Mouse (Mus musculus) small intestine, adult 2 months (tissue): Measurements from ENCODE around the gene Efna2. TPM values are rescaled to one million over a fixed set of nuclear protein-coding genes. Genes with fewer than 3 reads are reported as not detected.
"Not testable (repeated sequence)": the region's sequence is repeated elsewhere in the genome, so short reads cannot be mapped to it uniquely, and the experiment has no call there.

Source experiments
- H3K27ac ChIP-seq: fragments of 200-500 bp; 2 replicates; pipeline ENCODE4 v1.5.1; 2012; ENCODE audit warnings: low read depth, low read length, control low read depth, inconsistent platforms; ENCODE audit not compliant: insufficient read depth
- H3K27me3 ChIP-seq: fragments of 200-500 bp; 2 replicates; pipeline ENCODE4 v1.6.1; 2012; ENCODE audit warnings: mild to moderate bottlenecking, moderate library complexity, low read length, inconsistent platforms; ENCODE audit not compliant: control insufficient read depth, insufficient read depth
- H3K36me3 ChIP-seq: fragments of 200-500 bp; 2 replicates; pipeline ENCODE4 v1.6.1; 2012; ENCODE audit warnings: mild to moderate bottlenecking, low read length, control low read depth, inconsistent platforms; ENCODE audit not compliant: control insufficient read depth, insufficient read depth
- H3K4me1 ChIP-seq: fragments of 200-500 bp; 2 replicates; pipeline ENCODE4 v1.6.1; 2012; ENCODE audit warnings: low read length, inconsistent platforms, mixed read lengths; ENCODE audit not compliant: control insufficient read depth, insufficient read depth, insufficient read length
- H3K4me3 ChIP-seq: fragments of 200-500 bp; 2 replicates; pipeline ENCODE4 v1.5.1; 2012; ENCODE audit warnings: low read depth, mild to moderate bottlenecking, control low read depth, inconsistent platforms, low read length, moderate library complexity
- CTCF ChIP-seq: fragments of 200-500 bp; IDR thresholded peaks from 2 replicates; pipeline ENCODE4 v1.5.1; 2012; ENCODE audit warnings: low read depth, mild to moderate bottlenecking, control low read depth, inconsistent platforms, low read length, moderate library complexity, mixed read lengths; ENCODE audit not compliant: insufficient replicate concordance, insufficient read length; ENCODE audit errors: extremely low read depth
- POLR2A ChIP-seq: fragments of 200-500 bp; IDR thresholded peaks from 2 replicates; pipeline ENCODE4 v1.6.1; 2012; ENCODE audit warnings: low read depth, mild to moderate bottlenecking, control low read depth, inconsistent platforms, low read length, moderate library complexity
- WGBS: fragments of 180-500 bp; shearing (Covaris S2); methylation state at CpG from one replicate; pipeline ENCODE4 v1.1.7; 2018; 5-methylcytosine and 5-hydroxymethylcytosine counted together
- polyA plus RNA-seq: library from polyadenylated mRNA; depleted of rRNA; stranded (reverse); fragments of >200 nt; gene quantifications from 2 replicates; pipeline ENCODE4 v1.2.3, GENCODE M21; 2012

Gene Efna2
- polyA plus RNA-seq, 1 experiment = 1.8 TPM

DNA sequence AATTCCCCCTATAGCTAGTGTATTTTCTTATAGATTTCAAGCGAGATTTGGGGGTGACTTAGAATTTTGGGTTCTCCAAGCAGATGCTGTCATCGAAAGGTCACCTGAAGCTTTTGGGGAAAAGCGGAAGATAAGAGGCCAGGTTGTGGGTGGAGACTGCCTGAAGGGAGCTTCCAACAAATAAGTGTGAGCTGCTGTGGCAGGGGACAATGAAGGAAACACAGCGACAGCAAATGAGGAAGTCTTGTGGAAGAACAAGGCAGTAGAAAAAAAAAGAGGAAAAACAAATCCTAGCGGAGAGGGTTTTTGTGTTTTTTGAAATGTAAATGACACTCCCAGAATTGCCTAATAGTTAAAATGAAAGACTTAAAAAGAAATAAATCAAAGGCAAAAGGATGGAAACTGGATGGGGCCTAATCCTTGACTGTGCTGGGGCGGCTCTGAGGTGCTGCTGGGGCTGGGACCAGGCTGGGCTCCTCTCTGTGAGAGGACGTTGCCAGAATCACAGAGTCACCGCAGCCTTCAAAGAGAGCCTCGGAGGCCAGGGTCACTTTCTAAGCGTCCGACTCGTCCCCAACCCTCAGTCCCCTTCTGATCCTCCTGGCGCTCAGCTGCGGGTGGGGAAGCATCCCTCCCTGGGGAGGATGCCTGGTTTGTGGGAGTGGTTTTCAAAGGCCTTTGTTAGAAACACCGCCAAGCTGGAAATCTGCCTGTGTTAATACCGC lies 35.9 kb downstream of the Efna2 start:
- 53% methylated on average over 16 of the region's 16 CpGs for WGBS
- Histone ChIP-seq H3K27me3 (no peaks in the 10 kb centered on the region), H3K4me1 (no peaks in the 10 kb centered on the region), H3K4me3 (no peak overlapping the region), H3K36me3 (no peaks in the 10 kb centered on the region), H3K27ac (no peak overlapping the region)
- TF ChIP-seq CTCF = no peak
- no peak for TF ChIP-seq POLR2A

DNA sequence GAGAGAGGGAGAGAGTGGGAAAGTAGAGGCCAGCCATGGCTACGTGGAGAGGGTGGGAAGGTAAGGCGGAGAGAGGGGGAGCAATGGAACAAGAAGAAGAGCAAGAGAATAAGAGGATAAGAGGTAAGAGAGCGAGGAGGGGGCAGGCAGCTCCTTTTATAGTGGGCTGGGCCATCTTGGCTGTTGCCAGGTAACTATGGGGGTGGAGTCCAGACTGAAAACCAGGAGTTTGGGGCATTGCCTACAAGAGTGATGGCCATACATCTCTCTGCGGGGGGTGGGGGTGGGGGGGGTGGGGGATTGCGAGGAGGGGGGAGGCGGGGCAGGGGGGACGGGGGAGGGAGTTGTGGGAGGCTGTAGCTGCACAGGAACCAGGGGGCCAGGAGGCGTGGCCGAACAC lies 41.4 kb downstream of the Efna2 start:
- Histone ChIP-seq H3K27ac (no peak overlapping the region), H3K4me1 (no peaks in the 10 kb centered on the region), H3K27me3 (no peaks in the 10 kb centered on the region), H3K4me3 (no peak overlapping the region), H3K36me3 (no peaks in the 10 kb centered on the region)
- no peak for TF ChIP-seq POLR2A
- no peak for TF ChIP-seq CTCF
- 58% methylated on average over 9 of the region's 9 CpGs for WGBS

DNA sequence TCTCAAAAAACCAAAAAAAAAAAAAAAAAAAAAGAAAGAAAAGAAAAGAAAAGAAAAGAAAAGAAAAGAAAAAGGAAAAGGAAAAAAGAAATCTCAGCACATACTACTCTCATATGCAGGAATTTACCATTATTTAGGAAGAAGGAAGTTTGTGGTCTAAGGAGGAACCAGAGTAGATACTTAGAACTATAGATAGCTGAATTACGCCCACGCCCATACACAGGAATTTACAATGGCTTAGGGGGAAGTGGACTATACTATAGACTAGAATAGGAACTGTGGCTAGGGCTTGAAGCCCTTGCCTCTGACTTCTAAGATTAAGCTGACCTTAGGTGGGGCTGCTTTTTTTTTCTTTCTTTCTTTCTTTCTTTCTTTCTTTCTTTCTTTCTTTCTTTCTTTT lies 43.9 kb downstream of the Efna2 start:
- H3K27ac ChIP-seq, H3K4me1 ChIP-seq, H3K27me3 ChIP-seq, H3K4me3 ChIP-seq, H3K36me3 ChIP-seq: not testable (repeated sequence)
- 47% methylated on average over 2 of the region's 2 CpGs for WGBS

DNA sequence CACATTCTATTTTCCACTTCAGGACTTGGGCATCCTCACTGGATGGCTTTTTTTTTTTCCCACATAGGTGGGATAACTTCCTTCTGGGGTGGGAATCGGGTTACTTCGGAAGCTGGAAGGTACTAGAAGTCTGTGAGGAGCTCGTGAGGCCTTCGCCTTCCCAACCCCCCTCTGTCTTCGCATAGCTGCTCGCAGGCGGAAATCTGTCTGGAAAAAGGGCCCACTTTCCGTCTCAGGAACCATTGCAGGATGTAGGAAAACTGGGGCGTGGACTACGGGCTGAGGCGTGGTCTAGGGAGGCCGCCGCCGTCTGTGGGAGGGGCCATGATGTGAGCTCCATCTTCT lies 46.8 kb downstream of the Efna2 start:
- Histone ChIP-seq H3K4me3 (peak overlapping the region; percentile 83), H3K27ac (peak overlapping the region; percentile 74), H3K36me3 (peaks cover 13% of the 10 kb centered on the region), H3K27me3 (no peaks in the 10 kb centered on the region), H3K4me1 (peaks cover 9% of the 10 kb centered on the region)
- peak; percentile 50; the same call in 1 of the 2 replicates for TF ChIP-seq POLR2A
- TF ChIP-seq CTCF = no peak
- 1% methylated on average over 14 of the region's 14 CpGs for WGBS

DNA sequence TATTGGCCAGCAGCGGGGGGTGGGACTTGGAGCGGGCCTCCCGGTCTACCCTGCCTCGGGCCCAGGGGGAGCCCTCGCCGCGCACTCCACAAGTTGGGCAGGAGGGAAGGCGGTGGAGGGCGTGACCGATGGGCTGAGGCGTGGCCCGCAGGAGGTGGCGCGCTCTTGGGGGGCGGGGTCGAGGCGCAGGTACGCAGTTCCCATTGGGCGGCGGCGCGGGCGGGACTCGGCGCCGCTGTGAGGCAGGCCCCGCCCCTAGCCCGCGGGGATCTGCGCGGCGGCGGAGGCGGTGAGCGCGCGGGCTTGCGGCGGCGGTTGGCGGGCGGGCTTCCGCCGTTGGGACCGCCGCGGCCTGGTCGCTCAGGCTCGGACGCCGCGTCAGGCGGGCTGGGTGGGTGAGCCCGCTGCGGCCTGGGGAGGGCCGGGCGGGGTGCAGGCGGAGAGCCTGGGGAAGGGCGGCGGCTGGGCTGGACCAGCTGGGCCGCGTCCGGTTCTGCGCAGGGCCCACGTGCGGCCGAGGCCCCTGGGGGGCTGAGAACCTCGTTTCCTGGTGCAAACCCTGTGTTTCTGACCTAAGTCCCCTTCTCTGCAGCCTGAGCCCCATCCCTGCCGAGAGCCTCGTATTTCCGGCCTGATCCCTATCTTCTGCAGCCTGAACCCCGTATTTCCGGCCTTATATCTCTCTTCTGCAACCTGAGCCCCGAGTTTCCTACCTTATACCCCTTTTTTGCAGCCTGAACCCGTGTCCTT lies 47.3 kb downstream of the Efna2 start, which contains the start of gene Mum1:
Mum1 (plus strand) TSS at position 19 of the 750 bp plus-strand sequence.
- Histone ChIP-seq H3K27me3 (no peaks in the 10 kb centered on the region), H3K27ac (peak within 1 kb of the TSS; percentile 74), H3K4me3 (peak within 1 kb of the TSS; percentile 83), H3K4me1 (peaks cover 9% of the 10 kb centered on the region), H3K36me3 (peaks cover 16% of the 10 kb centered on the region)
- WGBS = under 1% methylated on average over 74 of the region's 75 CpGs
- TF ChIP-seq CTCF = peak; percentile 38; the same call in 1 of the 2 replicates
- TF ChIP-seq POLR2A = no peak; the same call in none of the 2 replicates

DNA sequence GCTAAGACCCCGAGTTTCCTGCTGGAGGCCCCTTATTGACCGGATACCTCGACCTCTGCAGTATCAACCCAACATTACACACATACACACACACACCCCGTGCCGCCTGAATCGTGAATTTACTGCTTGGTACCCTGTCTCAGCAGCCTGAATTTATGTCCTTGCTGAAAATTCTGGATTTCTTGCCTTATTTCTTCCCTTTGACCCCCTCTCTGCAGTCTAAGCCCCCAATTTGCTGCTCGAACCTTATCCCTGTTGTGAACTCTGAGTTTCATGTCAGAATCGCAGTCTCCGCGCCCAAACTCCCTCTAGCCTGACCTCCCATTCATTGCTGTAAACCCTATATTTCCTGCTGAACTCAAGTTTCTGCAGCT lies 47.9 kb downstream of the Efna2 start:
- Histone ChIP-seq H3K36me3 (peaks cover 18% of the 10 kb centered on the region), H3K27me3 (no peaks in the 10 kb centered on the region), H3K27ac (0 out of 2 replicates have a peak overlapping the region, but pooled peaks have one; percentile 12), H3K4me3 (peak overlapping the region; percentile 83), H3K4me1 (peaks cover 9% of the 10 kb centered on the region)
- TF ChIP-seq CTCF (no peak), POLR2A (no peak)
- WGBS = 3% methylated on average over 10 of the region's 10 CpGs
